Mouse (Mus musculus) telencephalon, adult 2 months (tissue): ENCODE results near the gene Csnk1g1.
A peak's percentile ranks its signal among the peaks of the same experiment; 100 is the strongest.

Experiments
- DNase-seq: peaks from one replicate; pipeline ENCODE4 v3.0.0-alpha.2; 2011; ENCODE audit warnings: low read depth, low spot score

Csnk1g1 gene

GRCm38 (mm10) chr9:65995603-65996376 lies 87.1 kb downstream of the Csnk1g1 start:
- no peak for DNase-seq

- DNase-seq = no peak
Measured at GRCm38 (mm10) chr9:65998965-65999364, 90.2 kb downstream of the Csnk1g1 start.

GRCm38 (mm10) chr9:66004380-66004779 lies 95.7 kb downstream of the Csnk1g1 start:
- peak; percentile 88 for DNase-seq

- peak; percentile 42 for DNase-seq
Measured at GRCm38 (mm10) chr9:66007603-66008202, 99.0 kb downstream of the Csnk1g1 start.

GRCm38 (mm10) chr9:66020601-66021000 lies 111.9 kb downstream of the Csnk1g1 start:
- DNase-seq = no peak

GRCm38 (mm10) chr9:66038082-66038481 lies 129.4 kb downstream of the Csnk1g1 start:
- DNase-seq = peak; percentile 72

GRCm38 (mm10) chr9:66038581-66038980 lies 129.9 kb downstream of the Csnk1g1 start:
- no peak for DNase-seq

GRCm38 (mm10) chr9:66039290-66039689 lies 130.6 kb downstream of the Csnk1g1 start:
- DNase-seq = no peak

- peak; percentile 76 for DNase-seq
Measured at GRCm38 (mm10) chr9:66040801-66041200, 132.1 kb downstream of the Csnk1g1 start.

- no peak for DNase-seq
Measured at GRCm38 (mm10) chr9:66042331-66042730, 133.6 kb downstream of the Csnk1g1 start.

GRCm38 (mm10) chr9:66043241-66043640 lies 134.5 kb downstream of the Csnk1g1 start:
- DNase-seq = no peak

GRCm38 (mm10) chr9:66049931-66050601 lies 141.3 kb downstream of the Csnk1g1 start:
- DNase-seq = no peak

GRCm38 (mm10) chr9:66051493-66051892 lies 142.8 kb downstream of the Csnk1g1 start:
- no peak for DNase-seq

GRCm38 (mm10) chr9:66052731-66053130 lies 144.0 kb downstream of the Csnk1g1 start:
- no peak for DNase-seq

GRCm38 (mm10) chr9:66053620-66054019 lies 144.9 kb downstream of the Csnk1g1 start:
- no peak for DNase-seq

- DNase-seq = peak; percentile 95
Measured at GRCm38 (mm10) chr9:66059583-66060307, 151.0 kb downstream of the Csnk1g1 start, which contains the start of gene Ppib. Gene Ppib, plus strand, starts transcription at chr9:66060222.

GRCm38 (mm10) chr9:66060308-66060647 lies 151.6 kb downstream of the Csnk1g1 start:
- no peak for DNase-seq

GRCm38 (mm10) chr9:66060986-66061385 lies 152.3 kb downstream of the Csnk1g1 start:
- DNase-seq = no peak

- DNase-seq = no peak
Measured at GRCm38 (mm10) chr9:66061656-66062055, 152.9 kb downstream of the Csnk1g1 start.

- no peak for DNase-seq
Measured at GRCm38 (mm10) chr9:66063446-66063845, 154.7 kb downstream of the Csnk1g1 start.

- no peak for DNase-seq
Measured at GRCm38 (mm10) chr9:66064316-66064715, 155.6 kb downstream of the Csnk1g1 start.

- no peak for DNase-seq
Measured at GRCm38 (mm10) chr9:66066791-66067190, 158.1 kb downstream of the Csnk1g1 start.
